Mouse (Mus musculus) heart, adult 11 months (tissue): ENCODE results near the gene Kifc5b.
"Not testable (repeated sequence)": the region's sequence is repeated elsewhere in the genome, so short reads cannot be mapped to it uniquely, and the experiment has no call there.

Experiments
- DNase-seq: peaks from one replicate; pipeline ENCODE4 v3.0.0; 2022

Kifc5b gene

GRCm38 (mm10) chr17:26916711-26917482, at the start of gene Kifc5b:
Kifc5b (plus strand) TSS chr17:26917091.
- peak; percentile 100 for DNase-seq

DNA sequence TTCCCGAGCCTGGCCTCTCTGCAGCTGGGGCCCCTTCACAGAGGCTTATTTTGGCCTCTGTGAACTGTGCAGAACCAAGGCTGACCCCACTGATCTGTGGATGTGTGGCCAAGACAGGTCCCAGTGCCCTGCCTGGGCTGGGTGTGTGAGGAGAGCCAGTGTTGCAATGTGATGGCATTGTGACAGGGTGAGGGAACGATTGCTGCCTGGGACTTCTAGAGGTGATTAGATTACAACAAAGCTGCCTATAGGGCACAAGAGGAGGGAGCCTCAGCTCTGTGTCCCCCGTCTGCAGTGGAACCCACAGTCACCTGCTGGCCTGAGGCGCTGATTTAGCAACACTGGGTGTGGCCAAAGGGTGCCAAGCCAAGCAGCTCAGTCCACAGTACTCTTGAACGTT, 48.1 kb upstream of the Kifc5b start:
- DNase-seq, result peak; percentile 99

DNA sequence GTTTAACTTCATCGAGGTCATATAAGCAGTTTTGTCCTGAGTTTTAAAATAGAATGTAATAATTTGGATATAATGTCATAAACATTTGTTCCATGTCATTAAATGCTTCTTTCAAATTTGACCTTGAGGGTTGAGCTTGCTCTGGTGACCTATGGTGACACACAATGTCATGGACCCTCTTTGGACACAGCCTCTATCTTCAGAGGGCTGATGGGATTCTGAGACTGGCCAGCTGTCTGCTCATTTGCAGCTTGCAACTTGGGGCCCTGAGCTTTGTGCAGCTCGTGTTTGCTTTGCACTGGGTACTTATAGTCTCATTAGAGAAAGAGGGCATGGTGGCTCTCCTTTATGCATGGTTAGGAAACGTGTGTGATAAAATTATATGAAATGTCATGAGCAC, 44.0 kb upstream of the Kifc5b start:
- no peak for DNase-seq

DNA sequence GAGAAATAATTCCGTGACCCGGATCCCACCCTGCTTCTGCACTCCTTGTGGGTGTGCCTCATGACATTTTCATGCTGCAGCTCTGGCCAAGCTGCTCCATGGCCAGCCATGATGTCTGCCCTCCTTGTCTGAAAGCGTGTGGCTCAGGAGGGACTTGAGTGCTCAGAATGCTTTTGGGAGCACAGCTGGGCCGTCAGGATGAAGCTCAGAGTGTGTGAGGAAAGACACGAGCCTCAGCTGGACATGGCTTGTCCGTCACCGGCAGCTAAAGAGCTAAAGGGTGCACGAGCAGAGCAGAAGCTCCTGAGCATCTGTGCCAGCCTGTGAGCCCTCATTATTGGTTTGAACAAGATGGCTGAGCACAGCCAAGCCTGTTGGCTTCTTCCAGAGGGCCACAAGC, 43.4 kb upstream of the Kifc5b start:
- DNase-seq, result no peak

DNA sequence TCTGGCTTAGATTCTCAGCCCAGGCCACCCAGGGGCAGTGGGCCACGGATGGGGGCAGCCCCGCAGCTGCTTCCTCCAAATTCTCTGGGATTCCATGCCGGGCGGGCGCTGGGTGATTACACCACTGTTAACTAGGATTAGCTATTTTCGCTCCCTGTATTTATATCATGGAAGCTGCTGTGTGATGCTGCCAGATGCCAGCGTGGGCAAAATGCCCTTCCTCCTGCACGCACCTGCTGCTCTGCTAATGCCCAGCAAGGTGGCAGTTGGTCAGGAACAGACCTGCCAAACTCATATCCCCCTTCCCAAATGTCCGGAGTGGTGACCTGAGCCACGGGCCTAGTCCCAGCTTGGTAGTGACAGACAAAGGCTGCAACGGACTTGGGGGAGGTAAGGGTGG, 42.3 kb upstream of the Kifc5b start:
- DNase-seq, result no peak

- DNase-seq, result no peak
Observed at GRCm38 (mm10) chr17:26877927-26878326, 39.0 kb upstream of the Kifc5b start.

DNA sequence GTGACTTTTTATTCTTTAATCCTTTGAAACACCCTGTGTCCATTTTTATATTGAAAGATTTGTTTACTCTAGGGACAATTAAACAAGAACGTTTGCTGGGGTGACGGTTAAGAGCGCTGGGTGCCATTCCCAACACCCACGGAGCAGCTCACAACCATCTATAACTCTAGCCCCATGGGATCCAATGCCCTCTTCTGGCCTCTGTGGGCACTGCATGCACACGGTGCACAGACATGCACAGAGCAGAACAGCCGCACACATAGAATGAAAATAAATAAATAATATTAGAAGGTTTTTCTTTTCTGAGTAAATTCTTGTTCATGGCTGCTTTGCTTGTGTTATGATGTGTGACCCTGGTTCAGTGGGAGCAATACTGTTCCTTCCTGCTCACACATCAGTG, 37.7 kb upstream of the Kifc5b start:
- no peak for DNase-seq

DNA sequence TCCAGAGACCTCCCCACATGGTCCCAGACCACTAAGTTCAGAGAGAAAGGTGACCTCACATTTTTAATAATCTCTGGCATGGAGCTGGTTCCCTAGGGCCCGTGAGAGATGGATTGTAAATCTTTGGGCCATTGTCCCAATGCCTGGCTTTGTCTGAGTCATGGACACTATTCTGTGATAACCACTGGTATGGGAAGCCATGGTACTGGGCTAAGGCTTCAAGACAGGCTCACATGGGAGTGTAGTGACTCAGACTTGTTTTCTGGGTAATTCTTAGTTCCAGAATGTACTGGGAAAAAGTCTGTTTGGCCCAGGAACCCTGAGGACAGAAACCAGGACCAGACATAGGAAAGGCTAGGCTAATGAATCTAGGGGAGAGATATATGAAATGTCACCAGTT, 34.2 kb upstream of the Kifc5b start:
- DNase-seq, result no peak

DNA sequence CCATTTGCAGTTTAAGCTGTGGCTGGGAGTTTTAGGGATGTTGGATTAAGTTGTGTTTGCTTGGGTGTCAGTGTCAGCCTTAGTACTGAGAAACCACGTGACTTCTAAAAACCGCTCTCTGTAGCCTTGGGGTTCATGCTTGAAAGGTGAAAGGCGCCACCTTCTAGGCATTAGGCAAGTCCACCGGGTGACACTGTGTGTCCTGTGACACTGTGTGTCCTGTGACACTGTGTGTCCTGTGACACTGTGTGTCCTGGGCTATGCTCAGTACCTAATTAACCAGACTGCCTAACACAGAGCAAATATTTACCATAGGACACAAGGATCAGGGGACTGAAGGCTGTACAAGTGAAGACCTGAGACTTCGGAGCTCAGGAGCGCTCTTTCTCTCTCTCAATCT, 33.3 kb upstream of the Kifc5b start:
- no peak for DNase-seq

DNA sequence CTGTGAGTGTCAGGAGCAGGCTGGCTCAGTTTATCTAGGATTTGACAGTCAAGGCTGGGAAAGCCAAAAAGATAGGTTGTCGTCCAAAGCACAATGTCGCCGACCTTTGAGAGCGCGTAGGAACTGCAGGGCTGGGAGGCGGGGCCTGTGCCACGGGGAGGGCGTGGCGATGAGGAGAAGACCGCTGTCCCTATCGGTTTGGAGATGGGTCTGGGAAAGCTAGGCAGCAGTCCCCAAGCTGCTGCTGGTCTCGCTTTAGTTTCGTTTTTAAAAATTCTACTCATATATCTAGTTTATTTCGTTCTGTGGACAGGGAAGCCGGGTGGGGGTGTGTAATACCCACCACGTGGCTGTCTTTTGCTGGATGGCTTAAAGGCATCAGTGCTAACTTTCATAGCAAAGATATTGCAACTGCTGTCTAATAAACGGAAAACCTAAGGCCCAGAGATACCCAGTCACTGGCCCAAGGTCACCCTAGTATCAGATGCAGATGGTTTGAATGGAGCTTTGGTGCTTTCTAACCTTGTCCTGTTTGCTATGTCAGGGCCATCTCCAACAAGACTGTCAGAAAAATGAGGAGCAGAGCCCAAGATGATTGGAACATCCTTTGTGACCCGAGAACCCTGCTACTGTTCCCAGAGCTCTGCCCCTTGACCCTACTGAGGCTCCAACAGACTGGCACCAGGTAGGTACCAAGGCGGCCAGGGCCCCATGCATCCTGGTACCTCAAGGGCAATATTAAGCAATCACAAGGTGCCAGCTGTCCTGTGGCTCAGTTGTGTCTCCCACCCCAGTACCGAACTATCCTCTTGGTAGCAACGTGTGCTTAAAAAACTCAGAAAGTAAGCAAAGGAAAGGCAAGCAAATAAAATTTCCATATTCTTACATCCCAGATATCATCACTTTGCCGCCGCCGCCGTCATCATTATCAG, 31.6 kb upstream of the Kifc5b start:
- DNase-seq, result peak; percentile 98

DNA sequence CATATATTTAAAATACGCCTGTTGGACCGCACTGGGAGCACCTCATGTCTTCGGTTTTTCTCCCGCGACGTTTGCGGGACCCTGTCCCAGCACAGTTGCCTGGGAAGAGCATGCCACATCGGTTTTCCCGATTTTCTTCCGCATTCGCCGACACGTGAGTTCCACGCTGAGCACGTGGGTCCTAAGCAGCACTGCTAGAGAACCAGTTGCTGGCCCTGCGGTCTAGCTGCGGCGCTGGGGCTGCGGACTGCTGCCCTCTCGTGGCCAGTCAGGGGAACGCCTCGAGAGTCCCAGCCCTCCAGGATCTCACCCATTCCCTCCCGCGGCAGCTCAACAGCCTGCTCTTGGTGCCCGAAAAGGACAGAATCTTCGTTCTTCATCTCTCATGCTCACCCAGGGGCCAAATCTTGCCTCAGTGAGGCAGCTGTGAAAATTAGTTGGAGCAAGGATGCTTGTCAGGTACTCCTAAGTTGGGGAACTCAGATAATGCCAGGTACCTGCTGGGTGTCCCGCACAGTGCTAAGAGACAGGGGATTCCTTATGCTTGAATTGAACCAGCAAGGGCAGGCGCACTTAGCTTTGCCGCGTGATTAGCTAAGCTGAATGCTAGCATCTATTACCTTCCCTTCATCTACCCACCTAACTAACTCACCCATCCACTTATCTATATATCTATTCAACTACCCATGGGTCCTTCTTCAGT, 30.7 kb upstream of the Kifc5b start:
- DNase-seq, result peak; percentile 98

DNA sequence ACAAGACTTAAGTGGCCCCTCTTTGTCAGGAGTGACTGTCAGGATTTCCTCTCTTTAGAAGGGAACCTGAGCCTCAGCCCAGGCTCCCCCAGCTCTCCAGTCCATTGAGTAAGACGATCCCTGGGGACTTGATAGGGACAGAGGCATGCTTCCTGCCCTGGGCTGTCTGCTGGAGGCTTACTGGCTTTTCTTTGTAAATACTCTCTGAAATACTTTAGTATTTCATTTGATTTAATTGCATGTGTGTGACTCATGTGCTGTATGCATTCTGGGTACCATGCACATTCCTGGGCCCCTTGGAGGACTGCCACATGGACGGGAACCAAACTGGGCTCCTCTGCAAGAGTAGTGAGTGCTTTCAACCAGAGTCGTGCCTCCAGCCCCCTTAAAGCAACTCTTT, 29.0 kb upstream of the Kifc5b start:
- DNase-seq, result peak; percentile 95

GRCm38 (mm10) chr17:26892635-26893375, 24.1 kb upstream of the Kifc5b start:
- DNase-seq, result peak; percentile 97

- DNase-seq, result peak; percentile 93
Observed at GRCm38 (mm10) chr17:26893492-26893891, 23.4 kb upstream of the Kifc5b start.

- DNase-seq, result peak; percentile 92
Observed at GRCm38 (mm10) chr17:26894342-26894741, 22.5 kb upstream of the Kifc5b start.

GRCm38 (mm10) chr17:26895578-26895977, 21.3 kb upstream of the Kifc5b start:
- peak; percentile 97 for DNase-seq

DNA sequence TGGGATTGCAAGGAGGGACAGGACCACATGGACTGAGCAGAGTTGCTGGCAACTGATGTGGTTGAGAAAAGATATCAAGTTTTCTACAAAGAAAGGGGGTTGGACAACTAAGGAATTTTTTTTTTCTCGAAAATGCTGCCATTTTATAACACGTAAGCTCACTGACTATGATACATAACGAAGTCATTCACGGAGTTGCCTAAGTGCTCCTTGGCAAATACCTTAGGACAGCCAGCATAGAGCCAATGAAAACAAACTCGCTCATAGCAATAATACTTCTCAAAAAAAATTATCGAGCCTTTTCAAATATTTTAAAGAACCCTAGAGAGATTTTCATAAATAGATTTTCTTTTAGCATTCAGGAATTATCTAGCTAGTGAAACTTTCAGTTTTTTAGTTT, 16.0 kb upstream of the Kifc5b start:
- no peak for DNase-seq

GRCm38 (mm10) chr17:26904320-26904719, 12.6 kb upstream of the Kifc5b start:
- DNase-seq, result peak; percentile 93

GRCm38 (mm10) chr17:26907506-26907905, 9.4 kb upstream of the Kifc5b start:
- DNase-seq, result not testable (repeated sequence)

DNA sequence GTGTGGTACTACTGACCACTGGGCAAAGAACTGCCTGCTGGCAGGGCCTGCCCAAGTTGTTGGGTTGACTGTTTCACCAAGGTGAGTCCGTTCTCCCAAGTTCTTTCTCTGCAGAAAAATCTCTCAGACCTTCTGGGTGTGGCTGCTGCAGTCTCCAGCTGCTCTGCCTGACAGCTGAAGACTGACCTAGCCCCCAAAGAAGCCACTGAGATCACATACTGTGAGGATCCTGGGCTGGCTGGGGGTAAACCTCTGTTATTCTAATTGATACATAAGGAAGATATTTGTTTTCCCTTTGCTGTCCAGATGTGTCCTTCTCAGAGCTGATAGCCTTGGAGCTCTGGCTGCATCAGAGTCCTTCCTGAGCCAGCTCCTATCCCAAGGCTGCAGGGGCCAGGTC, 1.6 kb upstream of the Kifc5b start:
- DNase-seq, result no peak

DNA sequence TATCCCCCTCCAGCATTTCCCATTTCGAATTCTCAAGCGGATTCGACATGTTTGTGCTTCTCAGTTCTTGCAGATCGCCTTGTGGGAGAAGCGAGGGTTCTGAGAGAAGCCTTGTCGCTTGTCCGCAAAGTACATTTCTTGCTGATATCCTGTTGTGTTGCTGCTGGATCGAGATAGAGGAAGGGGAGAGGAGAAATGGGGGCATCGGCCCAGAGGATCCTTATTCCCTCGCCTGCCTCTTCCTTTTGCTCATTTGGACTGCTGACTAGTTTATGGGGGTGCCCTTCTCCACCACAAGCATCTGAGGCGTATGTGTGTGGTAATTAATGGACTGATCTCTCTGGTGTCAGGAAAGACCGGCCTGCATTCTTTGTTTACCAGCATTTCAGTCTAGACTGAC, 669 bp downstream of the Kifc5b start:
- DNase-seq, result peak; percentile 90

GRCm38 (mm10) chr17:26918343-26918742, 1.5 kb downstream of the Kifc5b start:
- no peak for DNase-seq

DNA sequence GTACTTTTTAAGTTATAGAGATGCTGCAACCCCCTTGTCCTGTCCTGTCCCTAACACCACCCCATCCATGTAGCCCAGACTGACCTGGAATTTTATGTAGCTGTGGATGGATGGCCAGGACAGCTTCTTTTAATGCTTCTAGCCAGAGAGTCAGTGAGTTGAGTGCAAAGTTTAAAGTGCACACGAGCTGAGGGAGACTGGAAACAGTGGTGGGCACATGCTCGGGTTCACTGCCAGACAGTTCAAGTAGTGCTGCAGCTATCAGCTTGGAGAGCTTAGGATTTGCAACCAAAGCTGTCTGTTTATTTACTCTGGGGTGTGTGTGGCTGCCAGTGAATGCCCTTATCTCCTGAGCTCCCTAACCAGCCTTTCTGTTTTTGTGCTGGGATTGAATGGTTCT, 2.6 kb downstream of the Kifc5b start:
- DNase-seq, result not testable (repeated sequence)
